Mouse (Mus musculus) myocyte (in vitro differentiated cells): ENCODE measurements at regions not wholly inside any gene's neighbourhood (a gene's known extent, or its start where the extent isn't known, plus 50 kb on each side); places are given as distances from the start of the nearest gene placed in this dataset.

Experiments used
- H3K27me3 ChIP-seq: one replicate; pipeline ENCODE4 v1.6.1; 2011; ENCODE audit not compliant: control insufficient read depth, insufficient read depth, insufficient read length
- H3K36me3 ChIP-seq: one replicate; pipeline ENCODE4 v1.6.1; 2011; ENCODE audit not compliant: control insufficient read depth, insufficient read depth
- H3K4me2 ChIP-seq: one replicate; pipeline ENCODE4 v1.6.1; 2011; ENCODE audit warnings: low read depth, control low read depth
- H3K4me3 ChIP-seq: one replicate; pipeline ENCODE4 v1.5.1; 2011; ENCODE audit warnings: mild to moderate bottlenecking, control low read depth, moderate library complexity
- H3K79me2 ChIP-seq: one replicate; pipeline ENCODE4 v1.6.1; 2011; ENCODE audit not compliant: control insufficient read depth, insufficient read depth
- H3ac ChIP-seq: one replicate; pipeline ENCODE4 v1.6.1; 2011; ENCODE audit not compliant: control insufficient read depth, insufficient read length
- CEBPB ChIP-seq: IDR thresholded peaks from 2 replicates; pipeline ENCODE4 v1.6.1; 2011; ENCODE audit warnings: mild to moderate bottlenecking, moderate library complexity; ENCODE audit not compliant: poor library complexity, insufficient read depth, severe bottlenecking
- E2F4 ChIP-seq: IDR thresholded peaks from one replicate; pipeline ENCODE4 v1.6.1; 2011; ENCODE audit warnings: mild to moderate bottlenecking, control low read depth, moderate library complexity; ENCODE audit not compliant: insufficient read depth
- MAX ChIP-seq: IDR thresholded peaks from one replicate; pipeline ENCODE4 v1.6.1; 2011; ENCODE audit warnings: low read depth, mild to moderate bottlenecking, control low read depth
- MYOD1 ChIP-seq, 3 experiments: IDR thresholded peaks; one replicate each; pipeline ENCODE4 v1.6.1; 2011; ENCODE audit warnings: control low read depth in 2 of 3, low read depth in 2 of 3, mild to moderate bottlenecking in 2 of 3, moderate library complexity in 1 of 3; ENCODE audit not compliant: insufficient read length in 2 of 3, control insufficient read depth in 1 of 3
- MYOG ChIP-seq, 3 experiments: IDR thresholded peaks; one replicate each; pipeline ENCODE4 v1.6.1; 2011; ENCODE audit warnings: control low read depth in 2 of 3, low read depth in 2 of 3, mild to moderate bottlenecking in 2 of 3; ENCODE audit not compliant: insufficient read length in 2 of 3, control insufficient read depth in 1 of 3, insufficient read depth in 1 of 3
- POLR2A ChIP-seq: IDR thresholded peaks from one replicate; pipeline ENCODE4 v1.6.1; 2011; ENCODE audit warnings: low read depth, mild to moderate bottlenecking, control low read depth, moderate library complexity; ENCODE audit not compliant: insufficient read length
- POLR2AphosphoS2 ChIP-seq: IDR thresholded peaks from one replicate; pipeline ENCODE4 v1.6.1; 2011; ENCODE audit warnings: low read depth, control low read depth; ENCODE audit not compliant: insufficient read length
- REST ChIP-seq: IDR thresholded peaks from one replicate; pipeline ENCODE4 v1.6.1; 2011; ENCODE audit warnings: mild to moderate bottlenecking, control low read depth, moderate library complexity; ENCODE audit not compliant: insufficient read depth, insufficient read length
- SRF ChIP-seq: IDR thresholded peaks from one replicate; pipeline ENCODE4 v1.6.1; 2011; ENCODE audit warnings: low read depth; ENCODE audit not compliant: control insufficient read depth, insufficient read length
- TCF12 ChIP-seq: IDR thresholded peaks from one replicate; pipeline ENCODE4 v1.6.1; 2011; ENCODE audit warnings: mild to moderate bottlenecking, control low read depth; ENCODE audit not compliant: poor library complexity, insufficient read depth, severe bottlenecking
- TCF3 ChIP-seq: IDR thresholded peaks from one replicate; pipeline ENCODE4 v1.6.1; 2011; ENCODE audit warnings: low read depth, control low read depth; ENCODE audit not compliant: insufficient read length
- USF1 ChIP-seq: IDR thresholded peaks from one replicate; pipeline ENCODE4 v1.6.1; 2011; ENCODE audit warnings: low read depth, mild to moderate bottlenecking, control low read depth, moderate library complexity

GRCm38 (mm10) chr3:15107301-15107700 is 221.2 kb downstream of the Car2 start:
- no peak overlapping the region for H3ac ChIP-seq
- no peaks in the 10 kb centered on the region for H3K79me2 ChIP-seq
- H3K4me2 ChIP-seq, result no peak overlapping the region
- no peak for TF ChIP-seq MYOD1 (IDR thresholded peaks at IDR 0.05; ENCODE audit: control insufficient read depth in 1 of 3, insufficient read length in 2 of 3, low read depth in 2 of 3)
- no peak for TF ChIP-seq MYOG (IDR thresholded peaks at IDR 0.05; ENCODE audit: control insufficient read depth in 1 of 3, insufficient read depth in 1 of 3, insufficient read length in 2 of 3, low read depth in 2 of 3)
- no peak for TF ChIP-seq USF1
- no peak for TF ChIP-seq E2F4
- no peak for TF ChIP-seq REST
- TF ChIP-seq MAX, result no peak
- no peak for TF ChIP-seq TCF3
- TF ChIP-seq TCF12, result no peak
- TF ChIP-seq SRF, result no peak
- TF ChIP-seq POLR2A, result no peak
- no peak for TF ChIP-seq CEBPB
- TF ChIP-seq POLR2AphosphoS2, result no peak
- H3K4me3 ChIP-seq, result no peak overlapping the region
- H3K27me3 ChIP-seq, result no peaks in the 10 kb centered on the region
- no peaks in the 10 kb centered on the region for H3K36me3 ChIP-seq

- Histone ChIP-seq H3K4me2 (no peak overlapping the region), H3ac (no peak overlapping the region), H3K27me3 (no peaks in the 10 kb centered on the region), H3K79me2 (no peaks in the 10 kb centered on the region), H3K4me3 (no peak overlapping the region), H3K36me3 (no peaks in the 10 kb centered on the region)
- TF ChIP-seq TCF3 (no peak), POLR2A (no peak), MYOG (IDR thresholded peaks at IDR 0.05; ENCODE audit: control insufficient read depth in 1 of 3, insufficient read depth in 1 of 3, insufficient read length in 2 of 3, low read depth in 2 of 3) (no peak), E2F4 (no peak), USF1 (no peak), SRF (no peak), MAX (no peak), POLR2AphosphoS2 (no peak), CEBPB (no peak), TCF12 (no peak), MYOD1 (IDR thresholded peaks at IDR 0.05; ENCODE audit: control insufficient read depth in 1 of 3, insufficient read length in 2 of 3, low read depth in 2 of 3) (no peak), REST (no peak)
Observed at GRCm38 (mm10) chr3:15108239-15108934, 222.3 kb downstream of the Car2 start.

DNA sequence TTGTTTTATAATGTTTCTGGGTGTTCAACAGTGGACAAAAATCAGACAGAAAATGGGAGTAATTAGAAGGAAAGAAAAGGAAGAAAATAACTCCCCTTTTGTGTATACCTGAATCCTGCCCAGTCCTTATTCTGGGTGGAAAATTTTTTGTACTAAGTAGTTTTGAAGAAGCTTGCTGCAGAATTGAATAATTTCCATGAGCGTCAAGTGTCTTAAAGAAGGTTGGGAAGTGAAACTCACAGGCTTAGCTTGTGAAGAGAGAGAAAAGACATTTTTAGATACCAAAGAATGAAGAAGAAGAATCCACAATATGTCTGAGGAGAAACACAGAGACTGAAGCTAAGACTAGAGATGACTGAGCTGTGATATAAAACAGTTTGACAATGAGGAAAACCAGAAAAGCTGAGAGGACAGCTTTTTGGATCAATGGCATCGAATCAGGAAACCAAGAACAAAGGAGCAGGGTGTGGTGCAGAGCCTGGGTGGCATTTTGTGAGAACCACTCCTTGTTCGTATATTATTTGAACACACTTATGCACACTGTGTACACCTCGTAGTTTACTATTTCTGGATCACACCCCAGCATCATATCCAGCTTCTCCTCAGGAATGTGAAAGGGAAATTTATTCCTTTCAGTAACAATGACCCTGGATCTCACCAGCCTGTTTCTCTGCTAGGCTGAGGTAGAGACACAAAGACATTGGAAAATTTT is 221.9 kb downstream of the Gm9733 start:
- H3K4me3 ChIP-seq, result no peak overlapping the region
- no peaks in the 10 kb centered on the region for H3K27me3 ChIP-seq
- no peak overlapping the region for H3K4me2 ChIP-seq
- no peak for TF ChIP-seq SRF
- TF ChIP-seq TCF12, result no peak
- TF ChIP-seq TCF3, result no peak
- no peak for TF ChIP-seq CEBPB
- no peak for TF ChIP-seq REST
- TF ChIP-seq POLR2A, result no peak
- no peak for TF ChIP-seq MAX
- no peak for TF ChIP-seq USF1
- no peak for TF ChIP-seq MYOG (IDR thresholded peaks at IDR 0.05; ENCODE audit: control insufficient read depth in 1 of 3, insufficient read depth in 1 of 3, insufficient read length in 2 of 3, low read depth in 2 of 3)
- no peak for TF ChIP-seq POLR2AphosphoS2
- TF ChIP-seq E2F4, result no peak
- TF ChIP-seq MYOD1 (IDR thresholded peaks at IDR 0.05; ENCODE audit: control insufficient read depth in 1 of 3, insufficient read length in 2 of 3, low read depth in 2 of 3), result no peak
- H3ac ChIP-seq, result no peak overlapping the region
- H3K36me3 ChIP-seq, result no peaks in the 10 kb centered on the region
- no peaks in the 10 kb centered on the region for H3K79me2 ChIP-seq

- Histone ChIP-seq H3ac (no peak overlapping the region), H3K4me2 (no peak overlapping the region), H3K79me2 (no peaks in the 10 kb centered on the region), H3K27me3 (no peaks in the 10 kb centered on the region), H3K36me3 (no peaks in the 10 kb centered on the region), H3K4me3 (no peak overlapping the region)
- TF ChIP-seq MYOD1 (IDR thresholded peaks at IDR 0.05; ENCODE audit: control insufficient read depth in 1 of 3, insufficient read length in 2 of 3, low read depth in 2 of 3), result peak in 1 of 3 experiments; percentile 20
- TF ChIP-seq MYOG (IDR thresholded peaks at IDR 0.05; ENCODE audit: control insufficient read depth in 1 of 3, insufficient read depth in 1 of 3, insufficient read length in 2 of 3, low read depth in 2 of 3), result no peak
Observed at GRCm38 (mm10) chr3:15112177-15112838, 219.8 kb downstream of the Gm9733 start.
